Mouse (Mus musculus) fibroblast of lung, adult 2 months (primary cell): ENCODE results near the gene Gclm.
"Not testable (repeated sequence)": the region's sequence is repeated elsewhere in the genome, so short reads cannot be mapped to it uniquely, and the experiment has no call there.

Experiments used
- DNase-seq: peaks from one replicate; pipeline ENCODE4 v3.0.0-alpha.2; 2011; ENCODE audit warnings: low read depth

Gene Gclm

GRCm38 (mm10) chr3:122242876-122243275, 2.5 kb upstream of the Gclm start:
- DNase-seq = no peak

GRCm38 (mm10) chr3:122243416-122244167, 1.8 kb upstream of the Gclm start:
- DNase-seq = no peak

- DNase-seq = no peak
Measured at GRCm38 (mm10) chr3:122244759-122245158, 598 bp upstream of the Gclm start.

GRCm38 (mm10) chr3:122245878-122246332, 548 bp downstream of the Gclm start:
- DNase-seq = peak; percentile 11

- DNase-seq = no peak
Measured at GRCm38 (mm10) chr3:122246406-122246805, 1.0 kb downstream of the Gclm start.

- no peak for DNase-seq
Measured at GRCm38 (mm10) chr3:122246986-122247767, 1.8 kb downstream of the Gclm start.

- no peak for DNase-seq
Measured at GRCm38 (mm10) chr3:122247768-122248100, 2.4 kb downstream of the Gclm start.

GRCm38 (mm10) chr3:122252466-122253253, 7.3 kb downstream of the Gclm start:
- DNase-seq = no peak

GRCm38 (mm10) chr3:122254050-122254449, 8.7 kb downstream of the Gclm start:
- DNase-seq = not testable (repeated sequence)

- DNase-seq = no peak
Measured at GRCm38 (mm10) chr3:122269986-122270385, 24.6 kb downstream of the Gclm start.

GRCm38 (mm10) chr3:122272565-122272964, 27.2 kb downstream of the Gclm start:
- not testable (repeated sequence) for DNase-seq

- DNase-seq = no peak
Measured at GRCm38 (mm10) chr3:122273407-122274240, 28.3 kb downstream of the Gclm start.

- DNase-seq = peak; percentile 94
Measured at GRCm38 (mm10) chr3:122274241-122275024, 29.1 kb downstream of the Gclm start, which contains the start of gene Dnttip2. TSS of gene Dnttip2 (plus strand) at chr3:122274388.

- DNase-seq = no peak
Measured at GRCm38 (mm10) chr3:122275111-122275510, 29.8 kb downstream of the Gclm start.

GRCm38 (mm10) chr3:122287195-122287594, 41.8 kb downstream of the Gclm start:
- DNase-seq = no peak

- no peak for DNase-seq
Measured at GRCm38 (mm10) chr3:122288613-122289195, 43.3 kb downstream of the Gclm start.

- DNase-seq = not testable (repeated sequence)
Measured at GRCm38 (mm10) chr3:122289344-122289743, 44.0 kb downstream of the Gclm start.

GRCm38 (mm10) chr3:122290696-122291095, 45.3 kb downstream of the Gclm start:
- DNase-seq = no peak

- no peak for DNase-seq
Measured at GRCm38 (mm10) chr3:122291828-122292227, 46.5 kb downstream of the Gclm start.
